Mouse (Mus musculus) neural tube, embryonic 10.5 days (tissue): ENCODE results near the gene Klf6.

Source experiments
- DNase-seq: peaks from one replicate; pipeline ENCODE4 v3.0.0-alpha.2; 2017; ENCODE audit warnings: low spot score; ENCODE audit errors: extremely low spot score

Klf6 gene

DNA sequence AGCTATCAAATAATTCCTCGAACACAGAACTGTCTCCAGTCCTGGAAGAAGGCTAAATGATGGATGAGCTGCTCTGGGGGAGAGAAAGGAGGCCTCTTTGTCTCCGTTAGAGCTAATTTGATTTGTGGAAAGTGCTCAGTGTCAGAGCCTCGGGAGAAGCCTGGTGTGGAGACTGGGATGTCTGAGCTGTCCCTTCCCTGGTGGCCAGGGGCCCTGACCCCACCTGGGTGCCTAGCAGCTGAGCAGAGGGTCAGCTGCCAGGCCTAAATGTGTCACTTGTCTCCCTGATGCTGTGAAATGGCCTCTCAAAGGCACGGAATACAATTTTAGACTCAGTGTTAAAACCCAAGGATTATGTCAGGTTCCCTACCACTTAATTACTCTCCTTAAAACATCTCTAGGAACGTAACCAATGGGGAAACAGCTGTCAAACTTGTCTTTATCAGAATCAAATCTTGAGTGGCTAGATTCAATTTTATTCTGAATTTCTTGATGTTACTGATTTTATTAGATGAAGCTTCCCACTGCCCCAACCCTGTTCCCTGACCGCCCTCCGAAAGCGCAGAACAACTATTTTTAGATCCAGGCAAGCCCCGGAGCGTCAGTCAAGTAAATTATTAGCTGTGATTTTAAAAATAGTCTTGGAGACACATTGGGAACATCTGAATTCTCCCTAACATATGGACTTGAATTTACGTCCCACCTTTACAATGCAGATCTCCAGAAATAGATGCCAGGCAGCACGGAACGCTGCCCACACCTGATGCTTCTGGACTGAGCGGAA lies 36.1 kb downstream of the Klf6 start:
- DNase-seq, result no peak

DNA sequence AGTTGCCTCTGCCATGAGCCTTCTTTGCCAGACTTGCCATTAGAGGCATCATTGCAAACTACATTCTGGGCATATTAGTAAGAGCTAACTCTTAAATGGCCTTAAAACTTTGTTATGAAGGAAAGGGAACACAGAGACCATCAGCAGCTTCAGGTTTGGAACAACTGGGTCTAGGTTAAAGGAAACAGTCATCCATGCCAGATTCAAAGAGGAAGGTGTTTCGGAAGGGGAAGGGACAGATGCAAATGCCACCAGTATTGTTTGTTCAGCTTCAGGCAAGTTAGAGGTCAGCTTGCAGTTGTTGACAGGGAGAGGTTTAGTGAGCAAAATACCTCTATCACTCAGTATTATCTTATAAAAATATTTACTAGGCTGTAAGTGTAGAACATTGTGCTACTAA lies 37.7 kb downstream of the Klf6 start:
- DNase-seq, result no peak

DNA sequence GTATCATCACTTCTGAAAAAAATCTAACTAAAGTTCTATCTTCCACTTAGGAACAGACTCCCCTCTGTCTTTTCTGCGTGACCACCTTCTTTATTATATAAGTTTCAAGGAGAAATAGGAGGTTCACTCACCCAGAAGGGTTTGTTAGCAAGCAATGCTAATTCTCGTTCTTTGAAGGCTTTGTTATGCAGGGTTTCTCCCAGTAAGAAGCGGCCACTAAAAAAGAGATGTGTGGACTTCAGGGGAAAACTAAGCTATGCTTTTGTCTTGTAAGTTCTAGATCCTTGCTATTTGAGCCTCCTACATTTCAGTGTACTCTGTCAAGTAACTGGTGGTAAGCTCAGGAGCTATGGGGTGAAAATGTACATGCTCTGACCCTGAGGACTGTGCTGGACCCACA lies 38.4 kb downstream of the Klf6 start:
- no peak for DNase-seq

DNA sequence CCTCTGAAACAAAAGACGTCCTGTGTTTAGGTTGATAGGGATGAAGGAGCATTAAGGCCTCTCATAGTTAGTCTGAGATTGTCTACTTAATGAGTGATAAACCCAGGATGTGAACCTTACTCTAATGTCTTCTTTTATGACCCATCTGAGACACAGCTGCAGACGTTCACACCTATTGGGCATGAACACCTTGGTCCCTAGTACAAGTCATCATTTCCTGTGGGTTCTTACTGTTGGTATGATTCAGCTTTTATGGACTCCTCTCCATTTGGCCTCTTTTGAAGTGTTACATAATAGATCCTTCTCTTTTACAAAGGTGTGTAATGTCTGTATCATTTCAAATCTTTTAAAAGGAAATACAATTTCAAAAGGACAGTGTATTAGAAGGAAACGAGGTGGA lies 51.9 kb downstream of the Klf6 start:
- no peak for DNase-seq

DNA sequence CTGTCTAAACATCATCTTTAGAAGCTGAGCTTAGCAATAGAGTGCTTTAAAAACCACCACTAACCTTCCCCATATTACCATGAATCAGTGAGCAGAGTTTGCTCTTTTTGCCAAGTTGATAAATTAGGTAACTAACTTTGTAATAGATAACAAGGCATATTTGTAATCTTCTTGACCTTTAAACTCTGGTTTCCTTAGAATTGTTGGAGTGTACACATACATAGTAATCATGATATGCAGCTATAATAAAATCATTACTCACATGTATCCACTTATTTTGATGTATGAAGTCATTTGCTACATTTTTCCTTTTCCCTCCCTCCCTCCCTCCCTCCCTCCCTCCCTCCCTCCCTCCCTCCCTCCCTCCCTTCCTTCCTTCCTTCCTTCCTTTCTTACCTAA lies 56.1 kb downstream of the Klf6 start:
- no peak for DNase-seq

DNA sequence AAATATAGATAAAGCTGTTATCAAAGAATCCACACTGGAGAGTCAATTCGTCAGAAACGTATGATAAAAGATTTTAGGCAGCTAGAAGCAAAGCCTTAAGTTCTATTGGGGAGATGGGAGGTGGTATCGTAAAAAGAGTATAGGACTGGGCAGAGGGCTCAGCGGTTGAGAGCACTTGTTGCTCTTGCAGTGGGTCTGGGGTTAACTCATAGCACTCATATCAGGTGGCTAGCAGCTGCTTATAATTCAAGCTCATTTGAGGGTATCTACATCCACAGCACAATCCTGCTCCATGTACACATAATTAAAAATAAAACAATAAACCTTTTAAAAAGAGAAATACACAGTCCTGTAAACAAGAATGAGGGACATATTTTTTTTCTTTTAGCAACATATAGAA lies 58.7 kb downstream of the Klf6 start:
- no peak for DNase-seq
